Mouse (Mus musculus) forebrain, postnatal 0 days (tissue): ENCODE results near the gene Sec31a. TPM values are rescaled to one million over a fixed set of nuclear protein-coding genes. Genes with fewer than 3 reads are reported as not detected.

Experiments used
- ATAC-seq: fragments of 200-750 bp; cut with Nextera tagmentation; 2 replicates; pipeline ENCODE4 v1.8.0; 2017; ENCODE audit warnings: mild to moderate bottlenecking, moderate library complexity
- DNase-seq: peaks from one replicate; pipeline ENCODE4 v3.0.0-alpha.2; 2015
- H3K27ac ChIP-seq: fragments of 300-500 bp; sonication (generic); 2 replicates; pipeline ENCODE4 v1.5.1; 2014; ENCODE audit warnings: low read depth, mild to moderate bottlenecking, antibody characterized with exemption, low read length, moderate library complexity, mixed read lengths
- H3K27me3 ChIP-seq: fragments of 300-500 bp; sonication (generic); 2 replicates; pipeline ENCODE4 v1.6.1; 2014; ENCODE audit warnings: mild to moderate bottlenecking, low read length, mixed read lengths; ENCODE audit not compliant: insufficient read depth
- H3K36me3 ChIP-seq: fragments of 300-500 bp; sonication (generic); 2 replicates; pipeline ENCODE4 v1.6.1; 2014; ENCODE audit warnings: mild to moderate bottlenecking, moderate library complexity; ENCODE audit not compliant: insufficient read depth
- H3K4me1 ChIP-seq: fragments of 300-500 bp; sonication (generic); 2 replicates; pipeline ENCODE4 v1.6.1; 2014; ENCODE audit warnings: antibody characterized with exemption; ENCODE audit not compliant: insufficient read depth
- H3K4me2 ChIP-seq: fragments of 300-500 bp; sonication (generic); 2 replicates; pipeline ENCODE4 v1.6.1; 2014; ENCODE audit warnings: low read depth, mild to moderate bottlenecking, moderate library complexity
- H3K4me3 ChIP-seq: fragments of 300-500 bp; sonication (generic); 2 replicates; pipeline ENCODE4 v1.5.1; 2014; ENCODE audit warnings: low read depth, low read length, mixed read lengths
- H3K9ac ChIP-seq: fragments of 300-500 bp; sonication (generic); 2 replicates; pipeline ENCODE4 v1.6.1; 2014; ENCODE audit warnings: mild to moderate bottlenecking
- H3K9me3 ChIP-seq: fragments of 300-500 bp; sonication (generic); 2 replicates; pipeline ENCODE4 v1.6.1; 2016; ENCODE audit warnings: low read length
- CTCF ChIP-seq: sonication (generic); IDR thresholded peaks from 2 replicates; pipeline ENCODE4 v1.5.1; 2016; ENCODE audit warnings: antibody characterized with exemption, control low read depth, low read depth
- WGBS: fragments of 180-500 bp; shearing (Covaris S2); extraction: QIAGEN DNeasy Blood & Tissue Kit; methylation state at CpG from one replicate; pipeline ENCODE4 v1.1.7; 2014; 5-methylcytosine and 5-hydroxymethylcytosine counted together
- polyA plus RNA-seq: library from polyadenylated mRNA; unstranded; fragments of >200 nt; fragmentation: Nextera tagmentation; extraction: Ambion mirVana; gene quantifications from 2 replicates; pipeline ENCODE4 v1.2.1, GENCODE M21; 2015
- total RNA-seq: library from RNA; depleted of rRNA; stranded (reverse); fragments of >200 nt; gene quantifications from 2 replicates; pipeline ENCODE4 v1.2.3, GENCODE M21; 2014

The Sec31a gene
- total and polyA plus RNA-seq, 2 experiments from 2014 or later: 78.6 to 160 TPM

DNA sequence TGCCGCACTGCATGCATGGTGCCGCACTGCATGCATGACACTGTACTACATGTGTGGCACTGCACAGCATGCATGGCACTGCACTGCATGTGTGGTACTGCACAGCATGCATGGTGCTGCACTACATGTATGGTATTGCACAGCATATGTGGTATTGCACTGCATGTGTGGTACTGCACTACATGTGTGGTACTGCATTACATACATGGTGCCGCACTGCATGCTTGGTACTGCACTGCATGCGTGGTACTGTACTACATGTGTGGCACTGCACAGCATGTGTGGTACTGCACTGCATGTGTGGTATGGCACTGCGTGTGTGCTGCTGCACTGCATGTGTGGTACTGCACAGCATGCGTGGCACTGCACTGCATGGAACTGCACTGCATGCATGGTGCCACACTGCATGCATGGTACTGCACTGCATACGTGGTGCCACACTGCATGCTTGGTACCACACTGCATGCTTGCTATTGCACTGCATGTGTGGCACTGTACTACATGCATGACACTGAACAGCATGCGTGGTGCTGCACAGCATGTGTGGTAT is 65.1 kb downstream of the Sec31a start:
- ATAC-seq (no peak; the same call in 1 of the 2 replicates), DNase-seq (no peak)
- H3K4me2 ChIP-seq: no peak overlapping the region
- no peaks in the 10 kb centered on the region for H3K9me3 ChIP-seq
- H3K4me3 ChIP-seq: no peak overlapping the region
- no peaks in the 10 kb centered on the region for H3K36me3 ChIP-seq
- WGBS: 96% methylated on average over 8 of the region's 8 CpGs
- TF ChIP-seq CTCF: no peak
- H3K27ac ChIP-seq: no peak overlapping the region
- 0 out of 2 replicates have a peak, but pooled peaks cover 3% of the 10 kb centered on the region for H3K4me1 ChIP-seq
- no peaks in the 10 kb centered on the region for H3K27me3 ChIP-seq
- H3K9ac ChIP-seq: no peak overlapping the region

DNA sequence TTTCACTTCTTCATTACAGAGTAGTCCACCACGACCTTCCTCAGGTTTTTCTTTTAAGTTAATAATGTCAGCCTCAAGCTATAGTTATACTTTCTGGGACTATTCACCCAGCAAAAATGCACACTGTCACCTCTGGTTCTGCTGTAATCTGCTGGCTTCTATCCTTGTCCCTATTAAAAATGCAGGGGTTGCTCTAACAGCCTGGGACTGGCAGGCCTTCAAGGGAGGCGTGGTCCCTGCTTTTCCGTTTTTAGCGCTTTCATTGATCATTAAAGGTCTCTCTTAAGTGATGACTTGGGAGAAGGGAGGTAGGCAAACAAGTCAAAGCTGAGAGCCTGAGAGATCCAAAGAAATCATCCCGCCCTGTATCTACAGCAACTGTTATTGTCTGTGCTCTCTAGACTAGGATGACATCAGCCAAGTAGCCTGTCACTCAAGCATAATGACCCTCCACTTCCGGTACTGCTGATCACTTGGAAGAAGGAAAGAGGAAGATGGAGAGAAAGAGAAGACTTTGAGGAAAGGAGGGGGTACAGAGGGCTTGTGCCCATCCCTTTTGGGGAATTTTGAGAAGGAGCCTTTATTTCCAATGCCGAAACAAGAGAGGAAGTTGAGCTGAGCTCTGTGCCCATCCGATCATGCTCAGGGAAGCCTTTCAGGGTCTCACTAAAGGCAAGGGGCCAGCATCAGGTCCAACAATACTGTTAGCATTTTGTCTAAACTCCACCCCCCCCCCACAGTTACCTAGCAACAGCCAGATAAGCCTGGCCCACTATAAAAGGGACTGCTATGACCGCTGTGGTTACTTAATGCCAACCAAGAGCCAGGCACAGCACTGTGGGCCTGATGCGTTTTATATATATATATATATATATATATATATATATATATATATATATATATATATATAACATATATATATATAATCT is 66.5 kb downstream of the Sec31a start:
- no peaks in the 10 kb centered on the region for H3K9me3 ChIP-seq
- 23% methylated on average over 10 of the region's 10 CpGs for WGBS
- peak overlapping the region; percentile 62 for H3K27ac ChIP-seq
- no peaks in the 10 kb centered on the region for H3K27me3 ChIP-seq
- 0 out of 2 replicates have a peak overlapping the region, but pooled peaks have one; percentile 4 for H3K4me3 ChIP-seq
- ATAC-seq (peak; percentile 95), DNase-seq (peak; percentile 77)
- no peak for TF ChIP-seq CTCF
- no peak overlapping the region for H3K9ac ChIP-seq
- peak overlapping the region; percentile 19 for H3K4me2 ChIP-seq
- 0 out of 2 replicates have a peak, but pooled peaks cover 3% of the 10 kb centered on the region for H3K4me1 ChIP-seq
- no peaks in the 10 kb centered on the region for H3K36me3 ChIP-seq

DNA sequence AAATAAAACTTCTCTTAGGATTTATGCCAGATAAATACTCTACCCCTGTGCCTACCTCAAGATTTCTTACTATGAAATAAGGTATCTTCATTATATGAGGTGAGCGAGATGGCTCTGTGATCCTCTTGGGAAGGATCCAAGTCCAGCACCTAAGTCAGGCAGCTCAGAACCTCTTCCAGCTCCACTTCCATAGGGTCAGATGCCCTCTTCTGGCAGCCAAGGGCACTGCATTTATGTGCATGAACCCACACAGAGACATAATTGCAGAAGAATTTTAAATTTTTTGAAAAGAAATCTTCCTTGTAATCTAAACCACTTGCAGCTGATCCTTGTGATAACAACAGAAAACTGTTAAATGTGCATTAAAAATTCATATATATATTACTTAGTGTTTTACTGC is 70.9 kb downstream of the Sec31a start:
- H3K9ac ChIP-seq: no peak overlapping the region
- 95% methylated on average over 1 of the region's 1 CpGs for WGBS
- DNase-seq (no peak), ATAC-seq (no peak)
- no peak overlapping the region for H3K27ac ChIP-seq
- no peaks in the 10 kb centered on the region for H3K27me3 ChIP-seq
- H3K9me3 ChIP-seq: no peaks in the 10 kb centered on the region
- no peaks in the 10 kb centered on the region for H3K36me3 ChIP-seq
- no peak overlapping the region for H3K4me3 ChIP-seq
- TF ChIP-seq CTCF: peak; percentile 47
- no peak overlapping the region for H3K4me2 ChIP-seq
- H3K4me1 ChIP-seq: 0 out of 2 replicates have a peak, but pooled peaks cover 3% of the 10 kb centered on the region

DNA sequence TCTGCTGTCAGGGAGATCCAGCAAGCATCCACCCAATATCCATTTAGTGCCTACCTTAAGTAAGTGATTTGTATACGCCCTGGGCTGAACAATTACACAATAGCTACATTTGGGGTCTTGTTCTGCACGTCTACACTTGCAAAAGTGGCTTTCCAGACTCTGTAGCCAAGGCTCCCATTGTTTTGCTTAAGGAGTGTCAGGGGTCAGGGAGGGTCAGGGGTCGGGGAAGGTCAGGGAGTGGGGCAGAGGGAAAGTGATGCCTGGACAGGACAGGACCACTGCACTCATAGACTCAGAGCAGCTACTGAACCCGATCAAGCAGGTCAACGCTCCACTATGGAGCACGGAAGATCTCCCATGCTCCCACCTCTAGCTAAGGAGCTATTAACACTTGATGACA is 72.9 kb downstream of the Sec31a start:
- no peaks in the 10 kb centered on the region for H3K9me3 ChIP-seq

DNA sequence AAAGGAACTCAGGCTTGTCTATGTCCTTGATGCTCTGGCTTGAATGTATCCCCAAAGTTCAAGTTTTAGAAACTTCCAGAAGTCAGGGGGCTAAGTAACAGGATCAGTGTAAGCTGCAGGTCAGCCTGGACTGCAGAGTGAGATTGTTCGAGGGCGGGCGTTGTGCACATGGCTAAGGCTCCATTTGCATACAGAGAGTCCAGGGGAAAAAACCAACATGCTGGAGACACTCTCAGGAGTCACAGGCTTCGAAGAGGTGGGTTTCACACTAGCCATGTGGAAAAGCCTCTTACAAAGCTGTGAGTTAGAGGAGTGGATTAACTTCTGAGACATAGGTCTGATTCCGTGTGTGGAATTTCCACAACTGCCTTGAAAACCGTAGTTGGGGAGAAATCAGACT is 73.6 kb downstream of the Sec31a start:
- ATAC-seq: no peak
- Histone ChIP-seq H3K27me3 (no peaks in the 10 kb centered on the region), H3K4me2 (no peak overlapping the region), H3K4me3 (no peak overlapping the region), H3K27ac (no peak overlapping the region), H3K9me3 (no peaks in the 10 kb centered on the region), H3K36me3 (no peaks in the 10 kb centered on the region), H3K9ac (no peak overlapping the region), H3K4me1 (no peaks in the 10 kb centered on the region)
- TF ChIP-seq CTCF: no peak
- no peak for DNase-seq
- WGBS: 90% methylated on average over 6 of the region's 6 CpGs

More for the DNA sequence above, 72.9 kb downstream of the Sec31a start:
- DNase-seq (no peak), ATAC-seq (no peak)
- H3K9ac ChIP-seq: no peak overlapping the region
- H3K4me3 ChIP-seq: no peak overlapping the region
- no peaks in the 10 kb centered on the region for H3K27me3 ChIP-seq
- no peaks in the 10 kb centered on the region for H3K4me1 ChIP-seq
- no peak overlapping the region for H3K27ac ChIP-seq
- H3K4me2 ChIP-seq: no peak overlapping the region
- H3K36me3 ChIP-seq: no peaks in the 10 kb centered on the region
- 50% methylated on average over 6 of the region's 6 CpGs for WGBS
- TF ChIP-seq CTCF: no peak

DNA sequence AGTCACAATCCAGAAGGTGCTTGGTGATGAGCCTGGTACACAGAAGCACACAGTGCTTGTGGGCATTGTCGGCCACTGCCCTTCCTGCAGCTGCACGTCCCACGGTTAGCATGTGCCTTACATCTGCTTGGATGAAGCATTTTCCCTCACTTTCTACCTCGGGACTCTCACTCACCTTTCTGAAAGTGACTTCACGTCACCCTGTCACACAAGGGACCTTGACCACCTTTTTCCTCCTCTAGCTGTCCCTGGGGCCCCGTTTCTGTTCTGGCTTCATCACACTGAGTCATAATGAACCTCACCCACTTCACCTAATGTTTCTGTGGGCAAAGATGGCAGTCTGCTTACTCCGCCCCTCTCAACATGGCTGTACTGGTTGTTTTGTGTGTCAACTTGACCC is 75.0 kb downstream of the Sec31a start:
- TF ChIP-seq CTCF: no peak

DNA sequence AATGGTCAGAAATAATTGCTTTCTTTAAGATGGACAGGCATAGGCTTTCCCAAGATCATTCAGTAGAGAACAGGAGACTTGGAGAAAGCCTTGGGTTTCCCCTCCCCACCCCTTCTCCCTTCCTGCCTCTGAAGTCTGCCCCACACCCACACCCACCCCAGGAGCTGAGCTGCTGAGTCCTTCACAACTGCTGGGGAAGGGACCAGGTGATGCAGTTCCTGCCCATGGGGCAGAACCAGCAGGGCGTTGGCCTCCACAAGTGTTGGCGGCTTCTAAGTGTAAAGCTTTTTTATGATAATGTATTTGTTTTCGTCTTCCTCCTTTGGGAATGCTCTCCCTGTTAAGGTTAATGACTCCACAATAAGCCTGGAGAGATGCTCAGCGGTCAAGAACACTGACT is 78.2 kb downstream of the Sec31a start:
- ATAC-seq: no peak
- no peak overlapping the region for H3K27ac ChIP-seq
- no peak overlapping the region for H3K4me2 ChIP-seq

More for the DNA sequence above, 75.0 kb downstream of the Sec31a start:
- DNase-seq (no peak), ATAC-seq (no peak)
- no peaks in the 10 kb centered on the region for H3K4me1 ChIP-seq
- H3K9ac ChIP-seq: no peak overlapping the region
- no peaks in the 10 kb centered on the region for H3K36me3 ChIP-seq
- H3K9me3 ChIP-seq: no peaks in the 10 kb centered on the region
- H3K4me2 ChIP-seq: no peak overlapping the region
- WGBS: 92% methylated on average over 7 of the region's 7 CpGs
- no peak overlapping the region for H3K27ac ChIP-seq
- H3K27me3 ChIP-seq: no peaks in the 10 kb centered on the region
- no peak overlapping the region for H3K4me3 ChIP-seq

More for the DNA sequence above, 78.2 kb downstream of the Sec31a start:
- Histone ChIP-seq H3K9ac (no peak overlapping the region), H3K9me3 (no peaks in the 10 kb centered on the region), H3K4me1 (no peaks in the 10 kb centered on the region), H3K27me3 (no peaks in the 10 kb centered on the region), H3K4me3 (no peak overlapping the region), H3K36me3 (no peaks in the 10 kb centered on the region)
- TF ChIP-seq CTCF: no peak
- WGBS: 95% methylated on average over 4 of the region's 4 CpGs
- DNase-seq: no peak
